Mouse (Mus musculus) intestine, embryonic 16.5 days (tissue): ENCODE data around the gene Gm10203. TPM values are rescaled to one million over a fixed set of nuclear protein-coding genes. Genes with fewer than 3 reads are reported as not detected.

ENCODE experiments used
- ATAC-seq: fragments of 200-750 bp; cut with Nextera tagmentation; 2 replicates; pipeline ENCODE4 v1.8.0; 2017; ENCODE audit warnings: moderate TSS enrichment, moderate library complexity
- H3K27ac ChIP-seq: fragments of 300-500 bp; sonication (generic); 2 replicates; pipeline ENCODE4 v1.5.1; 2014; ENCODE audit warnings: mild to moderate bottlenecking, low read length
- H3K27me3 ChIP-seq: fragments of 300-500 bp; sonication (generic); replicated peaks from 2 replicates; pipeline ENCODE4 v1.6.1; 2014; ENCODE audit warnings: low read length, control low read depth, mixed read lengths; ENCODE audit not compliant: control insufficient read depth, insufficient read depth
- H3K36me3 ChIP-seq: fragments of 300-500 bp; sonication (generic); 2 replicates; pipeline ENCODE4 v1.6.1; 2014; ENCODE audit warnings: low read length, control low read depth; ENCODE audit not compliant: control insufficient read depth, insufficient read depth
- H3K4me1 ChIP-seq: fragments of 300-500 bp; sonication (generic); 2 replicates; pipeline ENCODE4 v1.6.1; 2014; ENCODE audit warnings: low read length, control low read depth, mixed read lengths; ENCODE audit not compliant: control insufficient read depth, insufficient read depth
- H3K4me2 ChIP-seq: fragments of 300-500 bp; sonication (generic); 2 replicates; pipeline ENCODE4 v1.6.1; 2014; ENCODE audit warnings: low read depth, low read length, control low read depth
- H3K4me3 ChIP-seq: fragments of 300-500 bp; sonication (generic); 2 replicates; pipeline ENCODE4 v1.5.1; 2014; ENCODE audit warnings: mild to moderate bottlenecking, low read length
- H3K9ac ChIP-seq: fragments of 300-500 bp; sonication (generic); 2 replicates; pipeline ENCODE4 v1.6.1; 2014; ENCODE audit warnings: low read depth, low read length
- H3K9me3 ChIP-seq: fragments of 300-500 bp; sonication (generic); 2 replicates; pipeline ENCODE4 v1.6.1; 2016; ENCODE audit warnings: low read length, control low read depth; ENCODE audit not compliant: control insufficient read depth
- WGBS: fragments of 180-500 bp; shearing (Covaris S2); extraction: QIAGEN DNeasy Blood & Tissue Kit; methylation state at CpG from one replicate; pipeline ENCODE4 v1.1.7; 2014; 5-methylcytosine and 5-hydroxymethylcytosine counted together
- polyA plus RNA-seq: library from polyadenylated mRNA; unstranded; fragments of >200 nt; fragmentation: Nextera tagmentation; extraction: Ambion mirVana; gene quantifications from 2 replicates; pipeline ENCODE4 v1.2.1, GENCODE M21; 2015

Gm10203 gene
- polyA plus RNA-seq, 1 experiment from 2014 or later = not detected

GRCm38 (mm10) chr6:149101076-149101942 lies 28.7 kb upstream of the Gm10203 start, which contains the start of gene Dennd5b:
TSS of gene Dennd5b (minus strand) at chr6:149101680.
- Histone ChIP-seq H3K4me3 (peak within 1 kb of the TSS; percentile 93), H3K36me3 (no peaks in the 10 kb centered on the region), H3K27me3 (no peaks in the 10 kb centered on the region), H3K4me2 (peak within 1 kb of the TSS; percentile 78), H3K9ac (peak within 1 kb of the TSS; percentile 96), H3K27ac (peak within 1 kb of the TSS; percentile 96), H3K4me1 (0 out of 2 replicates have a peak, but pooled peaks cover 3% of the 10 kb centered on the region), H3K9me3 (no peaks in the 10 kb centered on the region)
- under 1% methylated on average over 117 of the region's 124 CpGs for WGBS
- peak; percentile 94 for ATAC-seq

- 10% methylated on average over 7 of the region's 7 CpGs for WGBS
- H3K27ac ChIP-seq = peak overlapping the region; percentile 96
- no peak for ATAC-seq
These were observed 28.1 kb upstream of the Gm10203 start for GRCm38 (mm10) chr6:149101943-149102243.

GRCm38 (mm10) chr6:149103451-149103850 lies 26.5 kb upstream of the Gm10203 start:
- Histone ChIP-seq H3K9ac (no peak overlapping the region), H3K27ac (no peak overlapping the region), H3K4me1 (0 out of 2 replicates have a peak, but pooled peaks cover 3% of the 10 kb centered on the region), H3K36me3 (no peaks in the 10 kb centered on the region), H3K9me3 (no peaks in the 10 kb centered on the region), H3K4me3 (no peak overlapping the region), H3K27me3 (no peaks in the 10 kb centered on the region), H3K4me2 (no peak overlapping the region)
- ATAC-seq = no peak
- 76% methylated on average over 1 of the region's 1 CpGs for WGBS

More at GRCm38 (mm10) chr6:149101943-149102243, 28.1 kb upstream of the Gm10203 start:
- Histone ChIP-seq H3K4me2 (peak overlapping the region; percentile 78), H3K9me3 (no peaks in the 10 kb centered on the region), H3K9ac (peak overlapping the region; percentile 96), H3K4me3 (peak overlapping the region; percentile 93), H3K36me3 (no peaks in the 10 kb centered on the region), H3K4me1 (0 out of 2 replicates have a peak, but pooled peaks cover 3% of the 10 kb centered on the region), H3K27me3 (no peaks in the 10 kb centered on the region)

- Histone ChIP-seq H3K4me3 (no peak overlapping the region), H3K4me1 (no peaks in the 10 kb centered on the region), H3K36me3 (no peaks in the 10 kb centered on the region), H3K27me3 (no peaks in the 10 kb centered on the region), H3K9me3 (no peaks in the 10 kb centered on the region), H3K4me2 (no peak overlapping the region), H3K9ac (no peak overlapping the region), H3K27ac (no peak overlapping the region)
- ATAC-seq = no peak
- WGBS = 67% methylated on average over 3 of the region's 3 CpGs
These were observed 22.4 kb upstream of the Gm10203 start for GRCm38 (mm10) chr6:149107615-149108014.

- Histone ChIP-seq H3K36me3 (no peaks in the 10 kb centered on the region), H3K4me3 (no peak overlapping the region), H3K4me2 (no peak overlapping the region), H3K9me3 (no peaks in the 10 kb centered on the region), H3K27me3 (no peaks in the 10 kb centered on the region), H3K9ac (no peak overlapping the region), H3K4me1 (no peaks in the 10 kb centered on the region), H3K27ac (no peak overlapping the region)
- ATAC-seq = no peak
- WGBS = 85% methylated on average over 2 of the region's 2 CpGs
These were observed 21.1 kb upstream of the Gm10203 start for GRCm38 (mm10) chr6:149108909-149109308.

GRCm38 (mm10) chr6:149116992-149117391 lies 13.0 kb upstream of the Gm10203 start:
- H3K36me3 ChIP-seq = no peaks in the 10 kb centered on the region
- H3K4me2 ChIP-seq = no peak overlapping the region
- no peak overlapping the region for H3K9ac ChIP-seq
- no peak for ATAC-seq
- H3K4me1 ChIP-seq = peaks cover 7% of the 10 kb centered on the region
- H3K27me3 ChIP-seq = no peaks in the 10 kb centered on the region
- no peak overlapping the region for H3K4me3 ChIP-seq
- no peaks in the 10 kb centered on the region for H3K9me3 ChIP-seq
- no peak overlapping the region for H3K27ac ChIP-seq

- peak; percentile 96 for ATAC-seq
- Histone ChIP-seq H3K4me3 (no peak overlapping the region), H3K27ac (peak overlapping the region; percentile 83), H3K36me3 (no peaks in the 10 kb centered on the region), H3K4me1 (peaks cover 7% of the 10 kb centered on the region), H3K4me2 (peak overlapping the region; percentile 5; the same call in 1 of the 2 replicates), H3K9ac (no peak overlapping the region), H3K27me3 (no peaks in the 10 kb centered on the region), H3K9me3 (no peaks in the 10 kb centered on the region)
- 41% methylated on average over 2 of the region's 2 CpGs for WGBS
These were observed 11.0 kb upstream of the Gm10203 start for GRCm38 (mm10) chr6:149118935-149119334.

GRCm38 (mm10) chr6:149119853-149120252 lies 10.1 kb upstream of the Gm10203 start:
- Histone ChIP-seq H3K4me1 (peaks cover 7% of the 10 kb centered on the region), H3K4me2 (no peak overlapping the region), H3K4me3 (no peak overlapping the region), H3K9me3 (no peaks in the 10 kb centered on the region), H3K9ac (no peak overlapping the region), H3K36me3 (no peaks in the 10 kb centered on the region), H3K27me3 (no peaks in the 10 kb centered on the region), H3K27ac (peak overlapping the region; percentile 83)
- 15% methylated on average over 2 of the region's 2 CpGs for WGBS
- ATAC-seq = peak; percentile 61

GRCm38 (mm10) chr6:149123042-149123441 lies 6.9 kb upstream of the Gm10203 start:
- peaks cover 7% of the 10 kb centered on the region for H3K4me1 ChIP-seq
- ATAC-seq = no peak
- no peaks in the 10 kb centered on the region for H3K9me3 ChIP-seq
- no peak overlapping the region for H3K4me3 ChIP-seq
- H3K9ac ChIP-seq = no peak overlapping the region
- no peak overlapping the region for H3K27ac ChIP-seq
- WGBS = 85% methylated on average over 3 of the region's 3 CpGs
- no peaks in the 10 kb centered on the region for H3K27me3 ChIP-seq
- no peaks in the 10 kb centered on the region for H3K36me3 ChIP-seq
- no peak overlapping the region for H3K4me2 ChIP-seq
